Comparison of ENCODE assay signal across 21 mouse cellular contexts in genomic region chr11:97120221-97120620, GRCm38 (mm10). TPM values are rescaled to one million over a fixed set of nuclear protein-coding genes. Genes with fewer than 3 reads are reported as not detected.
A peak's percentile ranks its signal among the peaks of the same experiment; 100 is the strongest.
DNase-seq lines count a peak whose midpoint lies in the region; ATAC-seq and TF ChIP-seq lines count a peak whose summit lies in the region.
"Had no signal": no experiment of that assay in that cellular context is flagged by ENCODE, and none has a peak within 500 bp of the region (broad histone marks: within the 10 kb centered on the region; RNA-seq: fewer than 3 reads in every experiment).

No protein-coding gene starts in this region.

- no peak overlapping the region for H3ac ChIP-seq in myocyte (ENCODE audit: control insufficient read depth, insufficient read length)

- ATAC-seq in hindbrain, embryonic 11.5 days (ENCODE audit: low FRiP score), result no peak
- ATAC-seq: activated CD4-positive, CD25-positive, alpha-beta regulatory T cell, adult 4 months; forebrain, embryonic 14.5 days; intestine, embryonic 16.5 days; Patski had no signal

- intact Hi-C loops in gastrocnemius, adult 2 months (cut with DNase I), result no loop called here

- no peaks in the 10 kb centered on the region for H3K9me3 ChIP-seq in hindbrain, embryonic 10.5 days
- no peaks in the 10 kb centered on the region for H3K9me3 ChIP-seq in hindbrain, embryonic 11.5 days (ENCODE audit: control insufficient read depth, low read length)
- H3K9me3 ChIP-seq: embryonic facial prominence, embryonic 13.5 days; hindbrain, embryonic 15.5 days had no signal

- H3K79me2 ChIP-seq in myocyte (ENCODE audit: control insufficient read depth, insufficient read depth), result no peaks in the 10 kb centered on the region

- WGBS in hindbrain, embryonic 10.5 days, result 42% methylated on average over 10 of the region's 10 CpGs
- WGBS in hindbrain, embryonic 11.5 days, result 50% methylated on average over 10 of the region's 10 CpGs

- TF ChIP-seq CTCF in gastrocnemius, adult 2 months (IDR thresholded peaks at IDR 0.05), result no peak

- H3K36me3 ChIP-seq in hindbrain, embryonic 10.5 days, result no peaks in the 10 kb centered on the region
- H3K36me3 ChIP-seq in hindbrain, embryonic 11.5 days (ENCODE audit: control insufficient read depth, insufficient read depth, low read length), result no peaks in the 10 kb centered on the region
- no peaks in the 10 kb centered on the region for H3K36me3 ChIP-seq in myocyte (ENCODE audit: control insufficient read depth, insufficient read depth)
- H3K36me3 ChIP-seq: embryonic facial prominence, embryonic 13.5 days; hindbrain, embryonic 15.5 days had no signal

- no peak overlapping the region for H3K9ac ChIP-seq in hindbrain, embryonic 11.5 days (ENCODE audit: low read depth, low read length)
- H3K9ac ChIP-seq: hindbrain, embryonic 15.5 days had no signal

- H3K4me1 ChIP-seq in hindbrain, embryonic 10.5 days (replicated peaks), result peaks cover 71% of the 10 kb centered on the region
- peaks cover 9% of the 10 kb centered on the region; the same call in 1 of the 2 replicates for H3K4me1 ChIP-seq in hindbrain, embryonic 11.5 days (replicated peaks; ENCODE audit: control insufficient read depth, insufficient read depth, low read length)

- peak; percentile 65 for DNase-seq in gastrocnemius, adult 2 months
- no peak for DNase-seq in gastrocnemius, postnatal 4 days (ENCODE audit: low spot score in 2 of 2)
- no peak for DNase-seq in hindbrain, embryonic 10.5 days (ENCODE audit: low spot score)
- no peak for DNase-seq in hindbrain, embryonic 11.5 days (ENCODE audit: low spot score)
- peak; percentile 35 for DNase-seq in gastrocnemius, postnatal 25 days
- DNase-seq in layer of hippocampus, postnatal 10 days (ENCODE audit: low spot score in 2 of 2), result no peak
- DNase-seq in layer of hippocampus, adult 18-20 months (ENCODE audit: low spot score in 2 of 2), result no peak
- DNase-seq: adrenal gland, postnatal 14 days; cerebellum, adult 18-20 months; cerebellum, postnatal 10 days; embryo, embryonic 11 days; heart, postnatal 10 days; kidney, adult 8-10 months had no signal

- peaks cover 67% of the 10 kb centered on the region for H3K27me3 ChIP-seq in hindbrain, embryonic 10.5 days (ENCODE audit: insufficient read depth, poor library complexity, severe bottlenecking)
- H3K27me3 ChIP-seq in hindbrain, embryonic 11.5 days (ENCODE audit: control insufficient read depth, insufficient read depth, low read length), result peaks cover 18% of the 10 kb centered on the region
- peaks cover 38% of the 10 kb centered on the region for H3K27me3 ChIP-seq in myocyte (ENCODE audit: control insufficient read depth, insufficient read depth, insufficient read length)
- H3K27me3 ChIP-seq: CH12.LX had no signal

- no peak for TF ChIP-seq POLR2A in myocyte (IDR thresholded peaks at IDR 0.05; ENCODE audit: insufficient read length, low read depth)

- H3K4me3 ChIP-seq in gastrocnemius, adult 2 months, result no peak overlapping the region
- no peak overlapping the region for H3K4me3 ChIP-seq in hindbrain, embryonic 10.5 days
- H3K4me3 ChIP-seq in hindbrain, embryonic 11.5 days (ENCODE audit: low read depth, low read length), result no peak overlapping the region
- H3K4me3 ChIP-seq in myocyte, result no peak overlapping the region
- H3K4me3 ChIP-seq: embryonic facial prominence, embryonic 13.5 days; hindbrain, embryonic 15.5 days had no signal

- H3K4me2 ChIP-seq in hindbrain, embryonic 11.5 days (replicated peaks; ENCODE audit: low read depth, low read length), result no peak overlapping the region
- H3K4me2 ChIP-seq in myocyte (ENCODE audit: low read depth), result no peak overlapping the region
- H3K4me2 ChIP-seq: embryonic facial prominence, embryonic 13.5 days; hindbrain, embryonic 15.5 days had no signal

- H3K27ac ChIP-seq in gastrocnemius, adult 2 months, result peak overlapping the region; percentile 61
- peak overlapping the region; percentile 35; the same call in 1 of the 2 replicates for H3K27ac ChIP-seq in hindbrain, embryonic 10.5 days
- no peak overlapping the region for H3K27ac ChIP-seq in hindbrain, embryonic 11.5 days (ENCODE audit: low read depth, low read length)
- H3K27ac ChIP-seq: embryonic facial prominence, embryonic 13.5 days; hindbrain, embryonic 15.5 days had no signal

TF ChIP-seq in myocyte, 11 proteins besides CTCF, POLR2A, EP300 and RAD21:
- TF ChIP-seq TCF3 (IDR thresholded peaks at IDR 0.05; ENCODE audit: insufficient read length, low read depth) (peak; percentile 24), SRF (IDR thresholded peaks at IDR 0.05; ENCODE audit: control insufficient read depth, insufficient read length, low read depth) (no peak), MYOD1 (IDR thresholded peaks at IDR 0.05; ENCODE audit: control insufficient read depth in 1 of 3, insufficient read length in 2 of 3, low read depth in 2 of 3) (peak in 2 of 3 experiments; percentile 66 to 93), CEBPB (IDR thresholded peaks at IDR 0.05; ENCODE audit: insufficient read depth, poor library complexity, severe bottlenecking) (no peak), MYOG (IDR thresholded peaks at IDR 0.05; ENCODE audit: control insufficient read depth in 1 of 3, insufficient read depth in 1 of 3, insufficient read length in 2 of 3, low read depth in 2 of 3) (peak; percentile 18 to 95 (median 83)), POLR2AphosphoS2 (IDR thresholded peaks at IDR 0.05; ENCODE audit: insufficient read length, low read depth) (no peak), REST (IDR thresholded peaks at IDR 0.05; ENCODE audit: insufficient read depth, insufficient read length) (peak; percentile 11), MAX (IDR thresholded peaks at IDR 0.05; ENCODE audit: low read depth) (no peak), USF1 (IDR thresholded peaks at IDR 0.05; ENCODE audit: low read depth) (no peak), E2F4 (IDR thresholded peaks at IDR 0.05; ENCODE audit: insufficient read depth) (no peak), TCF12 (IDR thresholded peaks at IDR 0.05; ENCODE audit: insufficient read depth, poor library complexity, severe bottlenecking) (no peak)

RNA-seq across cellular contexts. Expression of gene Tbx21, which starts 5.1 kb away (rescaled TPM):
- under 1 TPM; 0.17 to 0.48 TPM for total RNA-seq in gastrocnemius, adult 2 months (2021)
- 1 to 10 TPM in 1 of 2 experiments, under 1 TPM in 1; 0.98 to 1.4 TPM for total RNA-seq in gastrocnemius, postnatal 4 days (2021)
- 0.29 TPM in 2 replicates for polyA plus RNA-seq in hindbrain, embryonic 10.5 days (2016; fragmentation: Nextera tagmentation; extraction: Ambion mirVana)
- polyA plus RNA-seq in hindbrain, embryonic 11.5 days (2014; fragmentation: Nextera tagmentation; extraction: Ambion mirVana), result 0.11 and 0.23 TPM in 2 replicates
- under 1 TPM; 0.41 to 0.86 TPM for total RNA-seq in gastrocnemius, postnatal 25 days (2021)
- polyA plus RNA-seq in myocyte (2012; fragmentation: generic; extraction: Trizol), result not detected
- total RNA-seq in layer of hippocampus, postnatal 10 days (2021), result under 1 TPM; 0.18 TPM
- total RNA-seq in layer of hippocampus, adult 18-20 months (2021), result under 1 TPM in 1 of 2 experiments, not detected in 1; 0.12 TPM
- total RNA-seq: heart, postnatal 10 days had no signal
- polyA plus RNA-seq: Patski had no signal

RNA-seq across cellular contexts. Expression of gene Tbkbp1, which starts 31.1 kb away (rescaled TPM):
- total RNA-seq in gastrocnemius, adult 2 months (2021), result 1 to 10 TPM; 4.0 to 6.1 TPM
- 10 to 100 TPM; 12.4 to 12.9 TPM for total RNA-seq in gastrocnemius, postnatal 4 days (2021)
- 3.6 and 6.4 TPM in 2 replicates for polyA plus RNA-seq in hindbrain, embryonic 10.5 days (2016; fragmentation: Nextera tagmentation; extraction: Ambion mirVana)
- polyA plus RNA-seq in hindbrain, embryonic 11.5 days (2014; fragmentation: Nextera tagmentation; extraction: Ambion mirVana), result 3.9 and 4.2 TPM in 2 replicates
- total RNA-seq in gastrocnemius, postnatal 25 days (2021), result 1 to 10 TPM; 4.6 to 4.9 TPM
- 0.22 TPM for polyA plus RNA-seq in myocyte (2012; fragmentation: generic; extraction: Trizol)
- total RNA-seq in layer of hippocampus, postnatal 10 days (2021), result 10 to 100 TPM; 54.4 to 60.4 TPM
- total RNA-seq in layer of hippocampus, adult 18-20 months (2021), result 100 to 1,000 TPM in 1 of 2 experiments, 10 to 100 TPM in 1; 98.1 to 100 TPM

Comparison
In these comparisons a context has a peak if more than half of its experiments do, and no peak if none do; other contexts are left out.
1. DNase-seq: peak in gastrocnemius, adult 2 months (single experiment) and gastrocnemius, postnatal 25 days (single experiment); none in gastrocnemius, postnatal 4 days (0 of 2), hindbrain, embryonic 10.5 days (single experiment), hindbrain, embryonic 11.5 days (single experiment), layer of hippocampus, postnatal 10 days (0 of 2) and layer of hippocampus, adult 18-20 months (0 of 2).